Mouse (Mus musculus): Measurements from ENCODE around the gene H2-Q10.

Gene H2-Q10

GRCm38 (mm10) chr17:35512916-35513626 lies 43.2 kb downstream of the H2-Q10 start:
- no peak for DNase-seq (ENCODE audit: inconsistent age in 2 of 2, low spot score in 1 of 2)

GRCm38 (mm10) chr17:35513886-35514285 lies 44.0 kb downstream of the H2-Q10 start:
- peak; percentile 60 to 88 for DNase-seq (ENCODE audit: inconsistent age in 2 of 2, low spot score in 1 of 2)

GRCm38 (mm10) chr17:35514756-35515155 lies 44.9 kb downstream of the H2-Q10 start:
- no peak for DNase-seq (ENCODE audit: inconsistent age in 2 of 2, low spot score in 1 of 2)

- DNase-seq (ENCODE audit: inconsistent age in 2 of 2, low spot score in 1 of 2) = peak in 1 of 2 experiments; percentile 40
Measured at GRCm38 (mm10) chr17:35515911-35516640, 46.2 kb downstream of the H2-Q10 start.

- DNase-seq (ENCODE audit: inconsistent age in 2 of 2, low spot score in 1 of 2) = peak; percentile 98 to 99
Measured at GRCm38 (mm10) chr17:35516652-35517500, 47.0 kb downstream of the H2-Q10 start, which contains the start of the genes Tcf19 and Cchcr1. Gene Tcf19, minus strand, starts transcription at chr17:35516824. Gene Cchcr1, plus strand, starts transcription at chr17:35517100.

- peak in 1 of 2 experiments; percentile 54 for DNase-seq (ENCODE audit: inconsistent age in 2 of 2, low spot score in 1 of 2)
Measured at GRCm38 (mm10) chr17:35517526-35517925, 47.6 kb downstream of the H2-Q10 start.
